Mouse (Mus musculus): Measurements from ENCODE around the gene Cyp2c29.
"Not testable (repeated sequence)": the region's sequence is repeated elsewhere in the genome, so short reads cannot be mapped to it uniquely, and the experiment has no call there.

Cyp2c29 gene

GRCm38 (mm10) chr19:39269105-39269504 lies at the start of gene Cyp2c29:
Gene Cyp2c29, plus strand, starts transcription at chr19:39269405.
- not testable (repeated sequence) for DNase-seq (ENCODE audit: low spot score in 2 of 2)

GRCm38 (mm10) chr19:39267036-39267435 lies 2.2 kb upstream of the Cyp2c29 start:
- not testable (repeated sequence) for DNase-seq (ENCODE audit: low spot score in 2 of 2)

- DNase-seq (ENCODE audit: low spot score in 2 of 2): no peak
These were observed 13.6 kb downstream of the Cyp2c29 start for GRCm38 (mm10) chr19:39282801-39283200.

- no peak for DNase-seq (ENCODE audit: low spot score in 2 of 2)
These were observed 16.4 kb downstream of the Cyp2c29 start for GRCm38 (mm10) chr19:39285637-39286036.

GRCm38 (mm10) chr19:39286825-39287224 lies 17.6 kb downstream of the Cyp2c29 start:
- DNase-seq (ENCODE audit: low spot score in 2 of 2): no peak

GRCm38 (mm10) chr19:39288978-39289377 lies 19.8 kb downstream of the Cyp2c29 start:
- DNase-seq (ENCODE audit: low spot score in 2 of 2): no peak
